Mouse (Mus musculus): ENCODE data around the gene Ppm1m.

DNA sequence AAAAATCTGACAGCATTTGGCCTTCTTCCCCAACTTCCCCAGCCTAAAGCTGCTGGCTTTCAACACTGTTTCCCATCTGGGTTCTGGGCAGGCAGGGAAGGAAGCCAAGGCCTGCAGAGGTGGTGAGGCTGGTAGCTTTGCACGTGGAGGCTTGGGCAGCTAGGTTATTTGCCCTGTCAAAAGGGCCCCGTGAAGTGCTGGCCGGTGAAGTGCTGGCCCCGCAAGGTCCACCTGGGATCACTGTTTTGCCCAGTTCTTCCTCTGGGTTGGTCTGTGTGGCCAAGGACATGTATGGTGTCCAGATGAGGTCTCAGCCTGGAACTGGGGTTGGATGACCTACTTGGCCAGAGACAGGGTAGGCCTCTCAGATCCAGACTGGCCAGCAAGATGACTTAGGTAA is 10.4 kb upstream of the Ppm1m start:
- TF ChIP-seq CTCF (IDR thresholded peaks at IDR 0.05; ENCODE audit: low read depth, low read length) (no peak), POLR2A (IDR thresholded peaks at IDR 0.05; ENCODE audit: extremely low read depth, insufficient read depth, low read length) (no peak)

Data from liver, adult 2 months (tissue).